Mouse (Mus musculus) embryo, embryonic 11 days (tissue): ENCODE measurements at regions not wholly inside any gene's neighbourhood (a gene's known extent, or its start where the extent isn't known, plus 50 kb on each side); places are given as distances from the start of the nearest gene placed in this dataset.
"Not testable (repeated sequence)": the region's sequence is repeated elsewhere in the genome, so short reads cannot be mapped to it uniquely, and the experiment has no call there.

Experiments used
- DNase-seq: peaks from one replicate; pipeline ENCODE4 v3.0.0-alpha.2; 2015

DNA sequence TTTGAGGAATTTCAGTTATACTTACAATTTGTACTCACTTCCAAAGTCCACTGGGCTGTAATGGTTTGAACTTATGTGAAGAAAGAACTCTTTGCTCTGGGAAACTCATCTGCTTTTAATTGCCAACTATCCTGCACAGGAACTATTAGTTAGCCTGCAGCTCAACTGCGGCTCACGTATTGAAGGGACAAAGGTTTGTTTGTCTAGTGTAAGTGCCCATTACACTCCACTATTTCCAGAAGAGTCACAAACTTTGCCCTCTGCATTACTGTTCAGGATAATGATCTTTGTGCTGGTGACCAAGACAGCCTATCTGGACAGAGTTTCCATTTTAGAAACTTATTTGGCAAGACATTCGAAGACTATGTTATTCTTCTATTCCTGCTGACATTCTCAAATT, 74.5 kb downstream of the Slc10a2 start:
- peak; percentile 37 for DNase-seq

DNA sequence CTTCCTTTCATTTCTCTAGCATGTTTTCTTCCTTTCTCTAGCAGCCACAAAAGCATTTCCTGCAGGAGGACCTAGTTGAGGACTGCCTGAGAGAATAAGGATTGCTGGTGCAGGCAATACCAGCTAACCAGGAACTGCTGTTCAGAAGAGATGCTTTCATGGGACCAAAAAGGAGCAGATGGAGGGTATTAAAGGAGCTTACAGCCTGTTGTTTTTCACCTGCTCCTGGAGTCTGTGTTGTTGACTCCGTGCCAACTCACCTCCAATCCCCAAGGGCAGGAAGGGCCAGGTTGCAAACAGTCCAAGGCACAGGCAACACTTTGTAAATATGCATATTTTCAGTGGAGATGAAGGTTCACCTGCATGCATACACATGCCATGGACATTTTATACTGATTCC, 92.8 kb downstream of the Slc10a2 start:
- no peak for DNase-seq

DNA sequence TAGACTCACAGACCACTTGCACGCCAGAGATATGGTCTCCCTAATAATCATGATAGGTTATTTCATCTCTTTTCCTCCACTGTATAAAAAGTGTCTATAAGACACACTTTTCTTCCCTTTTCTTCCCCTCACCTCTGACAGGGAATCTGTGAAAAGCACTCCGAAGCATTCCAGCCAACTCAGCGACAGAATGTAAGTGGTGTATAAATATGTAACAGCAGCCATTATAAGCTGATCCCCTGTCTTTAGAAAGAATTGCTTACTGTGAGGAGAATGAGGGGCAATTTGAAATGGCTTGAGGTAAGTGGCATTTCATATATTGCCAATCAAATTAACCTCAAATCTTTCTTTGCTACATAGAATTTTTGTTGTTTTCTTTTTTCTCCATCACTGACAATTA, 93.4 kb downstream of the Slc10a2 start:
- DNase-seq: no peak

DNA sequence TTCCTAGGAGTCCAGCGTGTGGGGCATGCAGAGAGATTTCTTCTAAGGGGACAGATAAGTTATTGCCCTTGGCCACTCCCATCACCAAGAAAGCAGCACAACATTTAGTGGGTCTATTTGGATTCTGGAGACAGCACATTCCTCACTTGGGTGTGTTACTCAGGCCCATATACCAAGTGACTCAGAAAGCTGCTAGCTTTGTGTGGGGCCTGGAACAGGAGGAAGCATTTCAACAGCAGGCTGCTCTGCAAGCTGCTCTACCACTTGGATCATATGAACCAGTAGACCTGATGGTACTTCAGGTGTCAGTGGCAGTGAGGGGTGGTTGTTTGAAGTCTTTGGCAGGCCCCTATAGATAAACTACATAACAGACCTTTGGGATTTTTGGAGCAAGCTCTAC, 101.8 kb downstream of the Slc10a2 start:
- DNase-seq: not testable (repeated sequence)
